Mouse (Mus musculus): ENCODE results near the gene Cdc6. TPM values are rescaled to one million over a fixed set of nuclear protein-coding genes. Genes with fewer than 3 reads are reported as not detected.

The Cdc6 gene
- polyA plus RNA-seq, 1 experiment from 2014 or later, result 34.7 TPM

GRCm38 (mm10) chr11:98949958-98950460, 42.4 kb downstream of the Cdc6 start:
- Histone ChIP-seq H3K4me1 (peaks cover 69% of the 10 kb centered on the region), H3K36me3 (peaks cover 26% of the 10 kb centered on the region), H3K4me2 (replicated peaks) (no peak overlapping the region), H3K27me3 (no peaks in the 10 kb centered on the region), H3K27ac (no peak overlapping the region), H3K9ac (no peak overlapping the region), H3K9me3 (no peaks in the 10 kb centered on the region), H3K4me3 (no peak overlapping the region)
- 79% methylated on average over 7 of the region's 7 CpGs for WGBS
- ATAC-seq (ENCODE audit: insufficient number of reproducible peaks, insufficient read depth, low FRiP score, low TSS enrichment), result no peak

- Histone ChIP-seq H3K4me1 (peaks cover 69% of the 10 kb centered on the region), H3K4me3 (no peak overlapping the region), H3K9ac (no peak overlapping the region), H3K27me3 (no peaks in the 10 kb centered on the region), H3K4me2 (replicated peaks) (no peak overlapping the region), H3K36me3 (peaks cover 26% of the 10 kb centered on the region), H3K9me3 (no peaks in the 10 kb centered on the region), H3K27ac (no peak overlapping the region)
- no peak for ATAC-seq (ENCODE audit: insufficient number of reproducible peaks, insufficient read depth, low FRiP score, low TSS enrichment)
- WGBS, result 83% methylated on average over 9 of the region's 9 CpGs
Observed at GRCm38 (mm10) chr11:98950484-98950883, 42.9 kb downstream of the Cdc6 start.

- Histone ChIP-seq H3K4me2 (replicated peaks) (no peak overlapping the region), H3K27me3 (no peaks in the 10 kb centered on the region), H3K4me1 (peaks cover 68% of the 10 kb centered on the region), H3K36me3 (peaks cover 27% of the 10 kb centered on the region), H3K9me3 (no peaks in the 10 kb centered on the region), H3K4me3 (no peak overlapping the region), H3K27ac (peak overlapping the region; percentile 60; the same call in 1 of the 2 replicates), H3K9ac (no peak overlapping the region; the same call in 1 of the 2 replicates)
- 72% methylated on average over 16 of the region's 16 CpGs for WGBS
- ATAC-seq (ENCODE audit: insufficient number of reproducible peaks, insufficient read depth, low FRiP score, low TSS enrichment), result no peak
Observed at GRCm38 (mm10) chr11:98951026-98951906, 43.7 kb downstream of the Cdc6 start.

- no peak overlapping the region for H3K4me3 ChIP-seq
- no peaks in the 10 kb centered on the region for H3K9me3 ChIP-seq
- WGBS, result 79% methylated on average over 1 of the region's 1 CpGs
- H3K9ac ChIP-seq, result no peak overlapping the region
- H3K4me1 ChIP-seq, result peaks cover 66% of the 10 kb centered on the region
- H3K27me3 ChIP-seq, result no peaks in the 10 kb centered on the region
- H3K27ac ChIP-seq, result no peak overlapping the region
- ATAC-seq (ENCODE audit: insufficient number of reproducible peaks, insufficient read depth, low FRiP score, low TSS enrichment), result no peak
- no peak overlapping the region for H3K4me2 ChIP-seq (replicated peaks)
- peaks cover 36% of the 10 kb centered on the region for H3K36me3 ChIP-seq
Observed at GRCm38 (mm10) chr11:98952111-98952510, 44.5 kb downstream of the Cdc6 start.

- no peak for ATAC-seq (ENCODE audit: insufficient number of reproducible peaks, insufficient read depth, low FRiP score, low TSS enrichment)
- 55% methylated on average over 2 of the region's 2 CpGs for WGBS
- Histone ChIP-seq H3K27me3 (no peaks in the 10 kb centered on the region), H3K27ac (no peak overlapping the region), H3K4me1 (peaks cover 64% of the 10 kb centered on the region), H3K4me3 (no peak overlapping the region), H3K9ac (no peak overlapping the region), H3K36me3 (peaks cover 42% of the 10 kb centered on the region), H3K9me3 (no peaks in the 10 kb centered on the region), H3K4me2 (replicated peaks) (no peak overlapping the region)
Observed at GRCm38 (mm10) chr11:98952736-98953135, 45.1 kb downstream of the Cdc6 start.

- Histone ChIP-seq H3K4me3 (no peak overlapping the region), H3K9ac (no peak overlapping the region), H3K4me2 (replicated peaks) (no peak overlapping the region), H3K27ac (no peak overlapping the region; the same call in 1 of the 2 replicates), H3K27me3 (no peaks in the 10 kb centered on the region), H3K9me3 (no peaks in the 10 kb centered on the region), H3K36me3 (peaks cover 44% of the 10 kb centered on the region), H3K4me1 (peaks cover 62% of the 10 kb centered on the region)
- WGBS, result 8% methylated on average over 2 of the region's 2 CpGs
- no peak for ATAC-seq (ENCODE audit: insufficient number of reproducible peaks, insufficient read depth, low FRiP score, low TSS enrichment)
Observed at GRCm38 (mm10) chr11:98953361-98953760, 45.8 kb downstream of the Cdc6 start.

GRCm38 (mm10) chr11:98953835-98954320, 46.3 kb downstream of the Cdc6 start:
- peaks cover 44% of the 10 kb centered on the region for H3K36me3 ChIP-seq
- ATAC-seq (ENCODE audit: insufficient number of reproducible peaks, insufficient read depth, low FRiP score, low TSS enrichment), result no peak
- H3K27ac ChIP-seq, result peak overlapping the region; percentile 81; the same call in 1 of the 2 replicates
- H3K27me3 ChIP-seq, result no peaks in the 10 kb centered on the region
- H3K4me3 ChIP-seq, result no peak overlapping the region
- H3K9me3 ChIP-seq, result no peaks in the 10 kb centered on the region
- peaks cover 64% of the 10 kb centered on the region for H3K4me1 ChIP-seq
- H3K9ac ChIP-seq, result peak overlapping the region; percentile 2; the same call in 1 of the 2 replicates
- H3K4me2 ChIP-seq (replicated peaks), result peak overlapping the region; percentile 32; the same call in 1 of the 2 replicates
- 30% methylated on average over 13 of the region's 13 CpGs for WGBS

GRCm38 (mm10) chr11:98954373-98954772, 46.8 kb downstream of the Cdc6 start:
- Histone ChIP-seq H3K4me3 (no peak overlapping the region), H3K4me1 (peaks cover 64% of the 10 kb centered on the region), H3K4me2 (replicated peaks) (peak overlapping the region; percentile 32), H3K9me3 (no peaks in the 10 kb centered on the region), H3K9ac (peak overlapping the region; percentile 2; the same call in 1 of the 2 replicates), H3K27me3 (no peaks in the 10 kb centered on the region), H3K27ac (peak overlapping the region; percentile 81), H3K36me3 (peaks cover 44% of the 10 kb centered on the region)
- 0 out of 2 replicates have a peak, but pooled peaks have one; percentile 43 for ATAC-seq (ENCODE audit: insufficient number of reproducible peaks, insufficient read depth, low FRiP score, low TSS enrichment)
- 7% methylated on average over 10 of the region's 10 CpGs for WGBS

- 19% methylated on average over 17 of the region's 17 CpGs for WGBS
- H3K4me1 ChIP-seq, result peaks cover 64% of the 10 kb centered on the region
- no peak for ATAC-seq (ENCODE audit: insufficient number of reproducible peaks, insufficient read depth, low FRiP score, low TSS enrichment)
- peak overlapping the region; percentile 32; the same call in 1 of the 2 replicates for H3K4me2 ChIP-seq (replicated peaks)
- no peak overlapping the region for H3K4me3 ChIP-seq
- peaks cover 38% of the 10 kb centered on the region for H3K36me3 ChIP-seq
- H3K27ac ChIP-seq, result peak overlapping the region; percentile 81
- H3K9ac ChIP-seq, result peak overlapping the region; percentile 20; the same call in 1 of the 2 replicates
- H3K9me3 ChIP-seq, result no peaks in the 10 kb centered on the region
- H3K27me3 ChIP-seq, result no peaks in the 10 kb centered on the region
Observed at GRCm38 (mm10) chr11:98954801-98955706, 47.5 kb downstream of the Cdc6 start.

- peak overlapping the region; percentile 4; the same call in 1 of the 2 replicates for H3K9ac ChIP-seq
- ATAC-seq (ENCODE audit: insufficient number of reproducible peaks, insufficient read depth, low FRiP score, low TSS enrichment), result no peak
- no peak overlapping the region for H3K4me2 ChIP-seq (replicated peaks)
- H3K27ac ChIP-seq, result peak overlapping the region; percentile 81
- no peak overlapping the region for H3K4me3 ChIP-seq
- 25% methylated on average over 7 of the region's 7 CpGs for WGBS
- peaks cover 65% of the 10 kb centered on the region for H3K4me1 ChIP-seq
- no peaks in the 10 kb centered on the region for H3K9me3 ChIP-seq
- H3K27me3 ChIP-seq, result no peaks in the 10 kb centered on the region
- peaks cover 31% of the 10 kb centered on the region for H3K36me3 ChIP-seq
Observed at GRCm38 (mm10) chr11:98955707-98956235, 48.2 kb downstream of the Cdc6 start.

GRCm38 (mm10) chr11:98956340-98956739, 48.7 kb downstream of the Cdc6 start:
- Histone ChIP-seq H3K4me2 (replicated peaks) (no peak overlapping the region), H3K9ac (no peak overlapping the region), H3K9me3 (no peaks in the 10 kb centered on the region), H3K4me1 (peaks cover 65% of the 10 kb centered on the region), H3K27me3 (no peaks in the 10 kb centered on the region), H3K27ac (no peak overlapping the region), H3K4me3 (no peak overlapping the region), H3K36me3 (peaks cover 26% of the 10 kb centered on the region)
- no peak for ATAC-seq (ENCODE audit: insufficient number of reproducible peaks, insufficient read depth, low FRiP score, low TSS enrichment)
- WGBS, result 78% methylated on average over 10 of the region's 10 CpGs
